Mouse (Mus musculus): ENCODE data around the gene Adcy5. TPM values are rescaled to one million over a fixed set of nuclear protein-coding genes. Genes with fewer than 3 reads are reported as not detected.

Gene Adcy5
- polyA plus RNA-seq, 1 experiment from 2014 or later = 9.0 TPM

DNA sequence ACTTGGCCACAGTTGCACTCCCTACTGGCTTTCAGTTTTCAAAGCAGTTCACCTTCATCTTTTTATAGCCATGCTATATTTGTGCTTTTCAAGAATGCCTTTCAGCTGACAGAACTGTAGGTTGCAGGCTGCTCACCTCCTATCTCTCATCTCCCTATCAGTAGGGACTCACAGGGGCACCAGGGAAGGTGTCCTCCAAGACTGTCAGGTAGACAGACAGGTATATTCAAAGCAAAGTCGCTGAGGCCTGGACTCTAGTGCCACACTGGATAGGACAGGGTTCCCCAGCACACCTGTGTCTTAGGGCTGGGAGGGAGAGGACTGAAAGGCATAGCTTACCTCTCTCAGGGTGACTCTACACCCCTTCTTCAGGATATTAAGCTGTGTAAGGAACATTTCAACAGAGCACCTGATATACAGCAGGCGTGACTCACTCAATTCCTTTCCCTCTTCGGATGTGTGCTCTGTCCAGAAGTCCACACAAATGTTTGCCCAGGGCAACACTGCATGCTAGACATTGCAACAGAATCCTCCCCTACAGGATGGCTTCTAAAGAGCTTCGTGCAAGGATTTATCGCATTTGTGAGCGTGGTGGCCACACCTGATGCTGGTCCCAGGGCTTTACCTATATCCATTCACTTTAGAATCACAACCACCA lies 153.9 kb downstream of the Adcy5 start:
- WGBS = 95% methylated on average over 6 of the region's 6 CpGs
- H3K4me1 ChIP-seq (replicated peaks; ENCODE audit: control insufficient read depth, insufficient read depth, low read length) = no peaks in the 10 kb centered on the region
- ATAC-seq (ENCODE audit: low FRiP score) (no peak), DNase-seq (ENCODE audit: low spot score) (no peak)
- no peak overlapping the region for H3K9ac ChIP-seq
- no peaks in the 10 kb centered on the region for H3K27me3 ChIP-seq (ENCODE audit: control insufficient read depth, insufficient read depth, low read length)
- H3K27ac ChIP-seq = no peak overlapping the region
- H3K4me3 ChIP-seq (replicated peaks; ENCODE audit: low read length) = no peak overlapping the region
- peaks cover 21% of the 10 kb centered on the region for H3K36me3 ChIP-seq (replicated peaks; ENCODE audit: control insufficient read depth, insufficient read depth)
- H3K4me2 ChIP-seq (replicated peaks) = no peak overlapping the region
- H3K9me3 ChIP-seq (ENCODE audit: control insufficient read depth, low read length) = no peaks in the 10 kb centered on the region

DNA sequence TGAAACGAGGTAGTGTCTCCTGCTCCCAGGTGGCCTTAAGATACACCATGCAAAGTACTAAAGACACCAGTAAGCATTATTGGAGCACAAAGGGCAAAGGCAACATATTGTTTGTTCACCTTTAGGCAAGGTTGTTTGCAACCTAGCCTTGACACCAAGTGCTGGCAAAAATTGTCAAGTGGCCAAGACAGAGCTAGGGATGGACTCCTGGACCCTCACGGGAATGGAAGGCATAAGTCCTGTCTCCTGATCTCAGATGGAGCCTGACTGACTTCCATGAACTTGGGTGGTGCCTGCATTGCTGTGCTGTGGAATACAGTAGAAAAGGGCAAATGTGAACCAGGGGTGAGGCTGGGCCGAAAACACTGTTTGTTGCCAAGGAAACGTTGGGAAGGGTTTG lies 155.0 kb downstream of the Adcy5 start:
- DNase-seq (ENCODE audit: low spot score) (no peak), ATAC-seq (ENCODE audit: low FRiP score) (no peak)
- H3K27ac ChIP-seq = no peak overlapping the region
- H3K36me3 ChIP-seq (replicated peaks; ENCODE audit: control insufficient read depth, insufficient read depth) = peaks cover 20% of the 10 kb centered on the region
- WGBS = 84% methylated on average over 4 of the region's 4 CpGs
- H3K9ac ChIP-seq = no peak overlapping the region
- no peaks in the 10 kb centered on the region for H3K9me3 ChIP-seq (ENCODE audit: control insufficient read depth, low read length)
- no peaks in the 10 kb centered on the region for H3K27me3 ChIP-seq (ENCODE audit: control insufficient read depth, insufficient read depth, low read length)
- H3K4me1 ChIP-seq (replicated peaks; ENCODE audit: control insufficient read depth, insufficient read depth, low read length) = no peaks in the 10 kb centered on the region
- no peak overlapping the region for H3K4me2 ChIP-seq (replicated peaks)
- no peak overlapping the region for H3K4me3 ChIP-seq (replicated peaks; ENCODE audit: low read length)

DNA sequence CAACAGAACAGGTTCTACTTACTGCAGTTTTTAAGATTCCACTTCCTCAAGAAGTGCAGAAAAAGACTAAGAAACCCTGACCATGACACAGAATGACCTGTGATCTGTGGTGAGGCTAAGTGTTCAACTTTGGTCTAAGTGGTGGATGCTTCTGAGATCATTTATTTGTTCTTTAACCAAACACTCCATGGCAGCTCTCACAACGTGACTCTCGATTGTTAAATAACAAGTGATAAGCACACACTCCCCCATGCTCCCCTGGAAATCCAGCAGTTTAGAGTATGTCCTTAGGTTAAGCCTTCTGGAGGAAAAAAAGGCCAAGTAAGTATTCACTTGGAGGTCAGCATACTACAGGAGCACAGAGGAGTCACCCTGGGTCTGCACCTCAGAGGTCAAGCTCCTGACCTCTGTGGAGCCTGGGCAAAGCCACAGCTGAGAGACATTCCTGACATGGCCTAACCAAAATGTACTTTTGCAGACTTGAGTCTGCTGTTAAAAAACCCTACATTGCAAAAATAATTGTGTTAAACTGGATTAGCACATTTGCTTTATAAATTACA lies 156.0 kb downstream of the Adcy5 start:
- Histone ChIP-seq H3K9ac (no peak overlapping the region), H3K27me3 (ENCODE audit: control insufficient read depth, insufficient read depth, low read length) (no peaks in the 10 kb centered on the region), H3K4me1 (replicated peaks; ENCODE audit: control insufficient read depth, insufficient read depth, low read length) (no peaks in the 10 kb centered on the region), H3K36me3 (replicated peaks; ENCODE audit: control insufficient read depth, insufficient read depth) (peaks cover 12% of the 10 kb centered on the region), H3K9me3 (ENCODE audit: control insufficient read depth, low read length) (no peaks in the 10 kb centered on the region), H3K27ac (no peak overlapping the region), H3K4me3 (replicated peaks; ENCODE audit: low read length) (no peak overlapping the region), H3K4me2 (replicated peaks) (no peak overlapping the region)
- DNase-seq (ENCODE audit: low spot score) = no peak
- no peak for ATAC-seq (ENCODE audit: low FRiP score)
- 55% methylated on average over 2 of the region's 2 CpGs for WGBS

DNA sequence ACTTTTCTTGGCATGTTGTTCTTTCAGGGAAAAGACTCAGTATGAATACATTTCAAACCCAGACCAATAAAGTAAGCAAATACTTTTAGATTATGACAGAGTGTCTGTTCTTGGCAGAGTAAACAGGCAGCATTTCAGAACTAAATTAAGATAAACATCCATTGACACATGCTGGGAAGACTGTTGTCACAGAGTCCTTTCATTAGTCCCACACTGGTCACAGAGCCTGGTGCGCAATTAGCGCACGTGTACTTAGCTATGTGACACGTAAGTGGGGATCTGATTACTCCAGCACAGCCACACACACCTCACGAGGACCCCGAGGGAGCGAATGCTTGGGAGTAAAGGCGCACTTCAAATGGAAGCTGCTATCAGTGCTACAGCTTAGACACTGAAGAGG lies 156.9 kb downstream of the Adcy5 start:
- no peak for ATAC-seq (ENCODE audit: low FRiP score)
- Histone ChIP-seq H3K27ac (no peak overlapping the region), H3K9ac (no peak overlapping the region), H3K9me3 (ENCODE audit: control insufficient read depth, low read length) (no peaks in the 10 kb centered on the region), H3K4me3 (replicated peaks; ENCODE audit: low read length) (no peak overlapping the region), H3K4me1 (replicated peaks; ENCODE audit: control insufficient read depth, insufficient read depth, low read length) (no peaks in the 10 kb centered on the region), H3K36me3 (replicated peaks; ENCODE audit: control insufficient read depth, insufficient read depth) (peaks cover 9% of the 10 kb centered on the region), H3K4me2 (replicated peaks) (no peak overlapping the region), H3K27me3 (ENCODE audit: control insufficient read depth, insufficient read depth, low read length) (no peaks in the 10 kb centered on the region)
- 53% methylated on average over 8 of the region's 8 CpGs for WGBS
- DNase-seq (ENCODE audit: low spot score) = no peak

DNA sequence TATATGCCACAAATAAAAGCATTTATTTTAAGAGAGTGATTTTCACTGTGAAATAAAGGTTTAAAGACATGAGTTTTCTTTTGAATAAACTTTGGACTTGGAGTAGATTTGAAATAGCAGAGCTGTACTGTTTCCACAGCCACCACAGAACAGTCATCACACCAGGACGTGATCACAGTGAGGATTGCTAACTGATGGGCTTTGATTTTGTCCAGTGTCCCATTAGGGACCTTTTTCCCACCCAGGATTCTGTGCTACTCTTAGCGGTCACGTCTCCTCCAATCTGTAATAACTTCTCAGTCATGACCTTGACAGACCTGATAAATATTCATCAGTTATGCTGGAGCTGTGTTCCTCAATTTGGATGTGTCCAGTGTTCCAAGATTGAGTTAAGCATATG lies 160.8 kb downstream of the Adcy5 start:
- DNase-seq (ENCODE audit: low spot score) = no peak
- H3K4me3 ChIP-seq (replicated peaks; ENCODE audit: low read length) = no peak overlapping the region
- H3K27me3 ChIP-seq (ENCODE audit: control insufficient read depth, insufficient read depth, low read length) = no peaks in the 10 kb centered on the region
- no peak overlapping the region for H3K9ac ChIP-seq
- H3K27ac ChIP-seq = no peak overlapping the region
- no peaks in the 10 kb centered on the region for H3K9me3 ChIP-seq (ENCODE audit: control insufficient read depth, low read length)
- H3K4me1 ChIP-seq (replicated peaks; ENCODE audit: control insufficient read depth, insufficient read depth, low read length) = no peaks in the 10 kb centered on the region
- ATAC-seq (ENCODE audit: low FRiP score) = no peak
- H3K4me2 ChIP-seq (replicated peaks) = no peak overlapping the region
- 43% methylated on average over 3 of the region's 3 CpGs for WGBS
- H3K36me3 ChIP-seq (replicated peaks; ENCODE audit: control insufficient read depth, insufficient read depth) = peaks cover 9% of the 10 kb centered on the region

DNA sequence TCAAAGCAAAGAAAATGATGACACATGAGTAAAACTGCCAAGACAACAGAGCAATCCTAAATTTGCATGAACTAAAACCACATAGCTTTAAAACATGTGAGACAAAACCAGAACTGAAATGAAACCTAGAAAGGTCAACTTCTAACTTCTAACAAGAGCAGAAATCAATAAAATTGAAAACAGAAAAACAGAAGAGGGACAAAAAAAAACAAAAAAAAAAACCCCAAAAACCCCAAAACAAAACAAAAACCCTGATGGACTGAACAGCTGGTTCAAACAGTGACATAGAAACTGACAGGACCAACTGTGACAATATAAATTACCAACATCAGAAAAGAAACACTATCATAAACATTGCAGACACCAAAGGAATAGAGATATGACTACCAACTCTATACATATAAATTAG lies 162.2 kb downstream of the Adcy5 start:
- Histone ChIP-seq H3K9me3 (ENCODE audit: control insufficient read depth, low read length) (no peaks in the 10 kb centered on the region), H3K36me3 (replicated peaks; ENCODE audit: control insufficient read depth, insufficient read depth) (peaks cover 9% of the 10 kb centered on the region), H3K4me1 (replicated peaks; ENCODE audit: control insufficient read depth, insufficient read depth, low read length) (no peaks in the 10 kb centered on the region), H3K27me3 (ENCODE audit: control insufficient read depth, insufficient read depth, low read length) (no peaks in the 10 kb centered on the region), H3K4me2 (replicated peaks) (no peak overlapping the region), H3K27ac (no peak overlapping the region), H3K4me3 (replicated peaks; ENCODE audit: low read length) (no peak overlapping the region), H3K9ac (no peak overlapping the region)
- no peak for ATAC-seq (ENCODE audit: low FRiP score)
- no peak for DNase-seq (ENCODE audit: low spot score)

DNA sequence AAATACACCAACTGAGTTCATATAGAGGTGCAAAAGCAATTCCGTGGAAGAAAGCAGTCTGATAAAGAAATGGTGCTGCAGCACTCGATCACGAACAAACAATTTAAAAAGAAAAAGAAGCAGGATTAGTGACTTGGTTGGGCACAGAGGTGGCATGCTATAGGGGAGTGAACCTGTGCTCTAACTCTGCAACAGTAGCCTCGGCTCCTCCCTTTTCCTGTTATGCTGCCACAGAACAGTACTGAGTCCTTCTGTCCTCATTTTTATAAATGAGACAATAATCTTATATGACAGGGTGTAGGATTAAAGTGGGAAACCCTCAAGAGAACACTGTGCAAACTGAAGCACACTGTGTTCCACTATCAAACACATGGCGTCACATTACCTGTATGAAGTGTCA lies 162.8 kb downstream of the Adcy5 start:
- WGBS = 90% methylated on average over 5 of the region's 5 CpGs
- H3K4me3 ChIP-seq (replicated peaks; ENCODE audit: low read length) = no peak overlapping the region

DNA sequence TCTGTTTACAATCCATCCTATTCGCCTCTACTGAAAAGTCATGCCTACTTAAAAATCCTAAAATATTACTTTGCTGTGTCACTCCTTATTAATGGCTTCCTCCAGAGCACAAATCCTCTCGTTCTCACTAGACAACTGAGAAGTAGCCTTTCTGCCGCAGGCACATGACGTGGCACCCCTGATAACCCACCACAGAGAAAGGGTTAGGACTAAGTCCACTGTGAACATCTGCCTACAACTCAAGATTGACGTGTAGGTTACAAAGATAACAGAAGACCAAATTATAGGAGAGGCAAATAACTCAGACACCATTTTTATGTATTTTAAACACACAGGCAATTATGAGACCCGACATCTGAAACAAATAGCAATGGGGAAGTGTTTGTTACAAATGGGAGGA lies 163.7 kb downstream of the Adcy5 start:
- no peak overlapping the region for H3K4me2 ChIP-seq (replicated peaks)
- peaks cover 7% of the 10 kb centered on the region for H3K36me3 ChIP-seq (replicated peaks; ENCODE audit: control insufficient read depth, insufficient read depth)
- DNase-seq (ENCODE audit: low spot score) (no peak), ATAC-seq (ENCODE audit: low FRiP score) (no peak)
- no peaks in the 10 kb centered on the region for H3K27me3 ChIP-seq (ENCODE audit: control insufficient read depth, insufficient read depth, low read length)
- WGBS = 81% methylated on average over 6 of the region's 6 CpGs
- H3K9me3 ChIP-seq (ENCODE audit: control insufficient read depth, low read length) = no peaks in the 10 kb centered on the region
- H3K27ac ChIP-seq = no peak overlapping the region
- H3K4me1 ChIP-seq (replicated peaks; ENCODE audit: control insufficient read depth, insufficient read depth, low read length) = no peaks in the 10 kb centered on the region
- no peak overlapping the region for H3K4me3 ChIP-seq (replicated peaks; ENCODE audit: low read length)
- H3K9ac ChIP-seq = no peak overlapping the region

More for the DNA sequence above, 162.8 kb downstream of the Adcy5 start:
- H3K4me1 ChIP-seq (replicated peaks; ENCODE audit: control insufficient read depth, insufficient read depth, low read length) = no peaks in the 10 kb centered on the region
- H3K36me3 ChIP-seq (replicated peaks; ENCODE audit: control insufficient read depth, insufficient read depth) = peaks cover 9% of the 10 kb centered on the region
- H3K27ac ChIP-seq = no peak overlapping the region
- H3K4me2 ChIP-seq (replicated peaks) = no peak overlapping the region
- no peak overlapping the region for H3K9ac ChIP-seq
- DNase-seq (ENCODE audit: low spot score) (no peak), ATAC-seq (ENCODE audit: low FRiP score) (no peak)
- H3K9me3 ChIP-seq (ENCODE audit: control insufficient read depth, low read length) = no peaks in the 10 kb centered on the region
- no peaks in the 10 kb centered on the region for H3K27me3 ChIP-seq (ENCODE audit: control insufficient read depth, insufficient read depth, low read length)

DNA sequence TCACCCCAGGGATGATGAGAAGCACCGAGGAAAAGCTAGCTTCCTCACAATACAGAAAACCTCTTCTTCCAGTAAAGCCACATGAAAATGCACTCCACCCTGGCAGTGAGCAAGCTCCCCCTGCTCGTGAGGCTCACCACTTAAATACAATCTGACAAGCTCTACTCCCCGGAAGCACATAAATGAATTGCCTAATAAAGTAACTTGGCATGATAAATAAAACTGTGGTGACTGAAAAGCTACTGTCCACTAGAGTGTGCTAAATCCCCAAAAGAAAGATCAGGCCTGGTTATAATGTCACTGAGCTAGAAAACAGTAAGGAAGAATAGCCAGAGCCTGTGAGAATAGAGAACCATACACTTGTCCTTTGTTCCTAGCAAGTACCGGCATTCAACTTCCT lies 164.7 kb downstream of the Adcy5 start:
- H3K27me3 ChIP-seq (ENCODE audit: control insufficient read depth, insufficient read depth, low read length) = no peaks in the 10 kb centered on the region
- H3K4me3 ChIP-seq (replicated peaks; ENCODE audit: low read length) = no peak overlapping the region
- WGBS = 28% methylated on average over 4 of the region's 4 CpGs
- no peak overlapping the region for H3K9ac ChIP-seq
- no peaks in the 10 kb centered on the region for H3K9me3 ChIP-seq (ENCODE audit: control insufficient read depth, low read length)
- DNase-seq (ENCODE audit: low spot score) (peak; percentile 84), ATAC-seq (ENCODE audit: low FRiP score) (peak; percentile 75)
- H3K36me3 ChIP-seq (replicated peaks; ENCODE audit: control insufficient read depth, insufficient read depth) = no peaks in the 10 kb centered on the region
- no peak overlapping the region for H3K4me2 ChIP-seq (replicated peaks)
- H3K4me1 ChIP-seq (replicated peaks; ENCODE audit: control insufficient read depth, insufficient read depth, low read length) = no peaks in the 10 kb centered on the region
- H3K27ac ChIP-seq = no peak overlapping the region

DNA sequence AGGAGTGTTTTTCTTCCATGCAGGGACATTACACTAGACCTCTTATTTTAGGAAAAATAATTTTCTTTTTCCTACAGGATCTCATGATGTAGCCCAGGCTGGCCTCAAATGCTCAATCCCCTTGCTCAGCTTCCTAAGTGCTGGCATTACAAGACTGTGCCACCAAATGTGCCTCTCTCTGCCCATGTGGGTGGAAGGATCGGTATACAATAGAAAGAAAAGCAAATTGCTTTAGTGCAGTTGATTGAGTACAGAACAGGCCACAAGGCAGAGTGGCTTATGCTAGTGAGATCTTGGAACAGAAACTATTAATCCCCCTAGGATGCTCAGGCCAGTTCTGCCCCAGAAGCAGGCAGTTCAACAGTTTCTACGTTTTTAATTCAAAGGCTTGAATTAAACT lies 165.1 kb downstream of the Adcy5 start:
- no peaks in the 10 kb centered on the region for H3K9me3 ChIP-seq (ENCODE audit: control insufficient read depth, low read length)
- no peak overlapping the region for H3K4me3 ChIP-seq (replicated peaks; ENCODE audit: low read length)
- H3K4me2 ChIP-seq (replicated peaks) = no peak overlapping the region
- DNase-seq (ENCODE audit: low spot score) = no peak
- WGBS = 76% methylated on average over 2 of the region's 2 CpGs
- no peaks in the 10 kb centered on the region for H3K27me3 ChIP-seq (ENCODE audit: control insufficient read depth, insufficient read depth, low read length)
- no peak overlapping the region for H3K9ac ChIP-seq
- no peak for ATAC-seq (ENCODE audit: low FRiP score)
- H3K36me3 ChIP-seq (replicated peaks; ENCODE audit: control insufficient read depth, insufficient read depth) = no peaks in the 10 kb centered on the region
- H3K27ac ChIP-seq = no peak overlapping the region
- no peaks in the 10 kb centered on the region for H3K4me1 ChIP-seq (replicated peaks; ENCODE audit: control insufficient read depth, insufficient read depth, low read length)
